Mouse (Mus musculus) bone marrow, adult 2 months (tissue): Measurements from ENCODE around the gene Bbs4.

Experiments used
- CTCF ChIP-seq: fragments of 200-500 bp; IDR thresholded peaks from 2 replicates; pipeline ENCODE4 v1.5.1; 2011; ENCODE audit warnings: low read length, control low read depth; ENCODE audit not compliant: control insufficient read depth, insufficient read depth
- POLR2A ChIP-seq: fragments of 200-500 bp; IDR thresholded peaks from 2 replicates; pipeline ENCODE4 v1.6.1; 2011; ENCODE audit warnings: low read depth, mild to moderate bottlenecking, control low read depth, low read length, borderline replicate concordance; ENCODE audit not compliant: control insufficient read depth

DNA sequence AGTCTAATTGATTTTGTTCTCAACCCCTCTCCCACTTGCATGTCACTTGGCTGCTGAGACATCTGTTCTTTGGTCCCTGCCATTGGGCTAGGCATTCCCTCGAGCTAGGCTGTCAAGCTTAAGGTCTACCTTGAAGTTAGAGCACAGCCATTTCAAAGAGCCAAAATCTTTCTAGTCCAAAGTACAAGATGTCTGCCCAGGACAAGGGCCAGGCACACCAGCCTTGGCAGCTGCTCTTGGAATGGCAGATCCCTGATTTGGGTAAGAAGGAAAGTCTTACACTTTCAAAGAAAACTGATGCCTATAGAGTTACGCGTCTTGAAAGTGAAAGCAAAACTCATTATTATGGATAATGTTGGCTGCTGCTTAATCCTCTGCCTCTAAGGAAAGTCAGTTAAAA is 37.1 kb downstream of the Bbs4 start:
- TF ChIP-seq POLR2A (no peak), CTCF (no peak)
